Mouse (Mus musculus): ENCODE results near the gene Dbi.

Gene Dbi

DNA sequence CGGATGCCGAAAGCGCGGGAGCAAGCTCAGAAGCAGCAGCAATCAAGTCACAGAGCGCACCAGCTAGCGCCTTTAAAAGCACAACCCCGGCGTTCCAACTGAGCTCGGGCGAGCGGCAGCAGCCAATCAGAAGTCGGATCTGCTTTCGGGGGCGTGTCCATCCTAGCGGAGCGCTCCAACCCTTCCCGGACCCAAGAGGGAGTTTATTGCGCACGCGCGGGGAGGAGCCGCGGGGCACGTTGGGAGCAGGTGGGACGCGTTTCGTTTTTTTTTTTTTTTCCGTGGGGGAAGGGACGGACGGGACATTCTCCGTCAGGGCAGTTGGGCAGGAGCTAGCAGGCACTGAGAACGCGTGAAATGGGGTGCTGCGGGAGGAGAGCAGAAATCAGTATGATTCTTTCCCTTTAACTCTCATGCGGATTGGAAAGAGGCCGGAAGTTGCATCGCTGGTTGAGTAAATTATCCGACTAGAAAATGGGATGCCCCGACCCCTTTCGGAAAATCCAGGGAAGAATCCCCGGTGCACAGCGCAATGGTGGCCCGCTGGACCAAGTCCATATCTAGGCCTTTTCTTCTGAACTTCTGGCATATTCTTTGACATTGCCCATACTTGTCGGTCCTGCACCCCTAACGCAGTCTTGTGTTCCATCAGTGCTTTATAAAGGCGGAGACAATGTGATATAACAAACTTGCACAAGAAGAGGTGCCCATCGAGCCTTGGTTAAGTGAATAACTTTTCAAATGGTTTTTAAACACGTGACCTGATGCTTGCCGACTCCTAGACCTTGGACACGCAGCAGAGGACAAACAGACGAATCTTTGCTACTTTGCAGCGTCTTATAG is at the start of gene Dbi, which contains the start of gene 3110009E18Rik:
Gene Dbi (minus strand): TSS at position 110 of the 843 bp plus-strand sequence.
Gene 3110009E18Rik (plus strand): TSS at position 219 of the 843 bp plus-strand sequence.
- peak; percentile 98 for DNase-seq

DNA sequence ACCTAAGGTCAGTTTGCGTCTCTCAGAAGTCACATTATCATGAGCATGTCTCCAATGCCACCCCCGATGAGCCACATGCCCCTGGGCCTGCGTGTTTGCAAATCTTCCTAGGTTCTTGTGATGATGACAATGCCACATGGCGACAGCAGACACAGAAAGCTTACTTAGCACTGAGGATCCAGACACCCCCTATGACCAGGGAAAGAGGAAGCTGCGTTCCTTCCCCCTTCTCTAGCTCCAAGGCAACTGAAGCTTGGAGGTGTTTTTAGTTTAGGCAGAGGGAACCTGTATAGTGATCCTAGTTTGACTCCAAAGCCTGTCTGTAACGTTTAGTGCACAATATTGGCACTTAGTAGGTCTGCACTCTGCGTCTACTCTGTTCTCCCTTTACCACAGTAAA is 49.4 kb upstream of the Dbi start:
- DNase-seq, result no peak

GRCm38 (mm10) chr1:120168674-120169073 is 47.8 kb upstream of the Dbi start:
- DNase-seq, result no peak

DNA sequence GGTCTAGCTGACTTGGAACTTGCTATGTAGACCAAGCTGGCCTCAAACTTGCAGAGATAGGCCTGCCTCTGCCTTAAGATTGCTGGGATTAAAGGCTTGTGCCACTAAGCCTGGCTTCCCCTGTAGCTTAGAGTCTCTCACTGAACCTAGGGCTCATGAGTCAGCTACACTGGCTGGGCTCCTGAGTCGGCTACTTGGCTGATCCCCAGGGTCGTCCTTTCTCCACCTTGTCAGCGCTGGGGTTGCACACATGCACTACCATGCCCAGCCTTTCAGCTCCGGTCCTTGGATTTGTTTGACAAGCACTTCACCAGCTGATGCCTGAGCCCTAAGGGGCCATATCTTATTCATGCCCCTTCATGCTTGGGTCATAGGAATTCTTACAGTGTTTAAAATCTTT is 47.1 kb upstream of the Dbi start:
- DNase-seq, result no peak

DNA sequence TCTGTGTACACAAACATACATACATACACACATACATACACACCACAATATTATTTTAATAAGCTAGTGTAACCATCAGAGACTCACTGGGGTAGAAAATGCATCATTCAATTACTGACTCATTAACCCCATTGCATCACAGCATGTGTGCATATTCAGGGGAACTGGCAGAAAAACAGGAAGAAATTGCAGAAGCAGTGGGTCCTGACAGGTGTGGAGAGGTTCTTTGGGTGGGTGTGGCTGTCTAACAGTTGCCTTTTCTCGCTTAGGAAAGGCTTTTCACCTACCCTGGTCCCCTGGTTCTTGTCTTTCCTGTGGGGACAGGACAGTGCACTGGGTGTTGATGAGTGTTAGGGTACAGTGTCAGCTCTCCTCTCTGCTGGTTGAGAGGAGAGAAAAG is 41.7 kb upstream of the Dbi start:
- no peak for DNase-seq

GRCm38 (mm10) chr1:120161502-120161901 is 40.6 kb upstream of the Dbi start:
- DNase-seq, result no peak

DNA sequence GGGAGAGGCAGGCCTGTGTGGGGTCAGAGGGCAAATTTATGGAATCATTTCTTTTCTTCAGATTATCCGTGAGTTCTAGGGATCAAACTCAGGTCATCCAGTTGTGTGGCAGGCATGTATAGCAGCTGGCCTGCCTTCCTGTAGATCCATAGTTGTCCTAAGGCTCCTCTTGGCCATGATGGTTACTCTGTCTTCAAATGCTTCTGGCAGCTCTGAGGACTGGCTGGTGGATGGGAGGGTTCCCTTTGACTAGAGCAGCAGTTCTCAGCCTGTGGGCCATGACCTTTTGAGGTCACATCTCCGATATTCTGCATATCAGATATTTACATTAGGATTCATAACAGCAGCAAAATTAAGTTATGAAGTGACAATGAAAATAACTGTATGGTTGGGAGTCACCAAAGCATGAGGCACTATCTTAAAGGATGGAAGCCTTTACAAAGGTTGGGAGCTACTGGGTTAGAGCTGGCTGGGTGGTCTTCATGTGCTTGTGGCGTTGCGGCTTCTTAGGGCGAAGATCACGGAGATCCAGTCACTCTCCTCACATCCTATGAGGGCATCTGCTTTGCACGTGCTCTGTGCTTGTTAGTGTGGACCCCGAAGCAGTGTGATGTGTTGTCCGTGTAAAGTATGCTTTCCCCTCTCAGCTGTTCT is 37.7 kb upstream of the Dbi start:
- DNase-seq, result no peak

DNA sequence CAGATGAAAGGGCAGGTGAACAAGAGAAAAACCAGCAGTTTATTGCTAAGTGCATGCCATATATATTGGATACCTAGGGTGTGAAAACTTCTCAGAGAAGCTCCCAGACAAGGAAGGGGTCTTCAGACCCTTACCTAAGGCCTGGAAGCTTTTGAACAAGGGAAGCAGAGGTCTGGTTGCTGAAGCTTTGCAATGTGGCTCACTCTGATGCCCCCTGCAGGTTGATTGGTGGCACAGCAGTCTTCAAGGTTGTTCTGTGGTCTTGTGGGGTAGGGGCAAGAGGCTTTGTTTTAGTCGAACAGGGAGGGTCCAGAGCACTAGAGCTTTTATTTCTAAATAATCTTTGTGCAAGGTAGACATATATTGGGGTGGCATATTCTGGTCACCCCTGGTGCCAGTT is 34.4 kb upstream of the Dbi start:
- peak; percentile 58 for DNase-seq

DNA sequence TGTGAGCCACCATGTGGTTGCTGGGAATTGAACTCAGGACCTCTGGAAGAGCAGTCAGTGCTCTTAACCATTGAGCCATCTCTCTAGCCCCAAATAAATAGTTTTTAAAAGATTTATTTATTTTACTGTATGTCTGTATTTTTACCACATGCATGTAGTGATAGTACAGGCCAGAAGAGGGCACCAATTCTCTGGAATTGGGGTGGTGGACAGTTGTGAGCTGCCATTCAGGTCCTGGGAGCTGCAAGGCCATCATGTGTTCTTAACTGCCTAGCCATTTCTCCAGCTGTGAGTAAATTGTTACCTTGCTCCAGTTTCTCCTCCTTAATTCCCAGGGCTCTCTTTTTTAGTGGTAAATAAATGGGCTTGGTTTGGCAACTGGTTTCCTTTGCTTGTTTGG is 33.4 kb upstream of the Dbi start:
- peak; percentile 59 for DNase-seq

GRCm38 (mm10) chr1:120146994-120147393 is 26.1 kb upstream of the Dbi start:
- peak; percentile 48 for DNase-seq

DNA sequence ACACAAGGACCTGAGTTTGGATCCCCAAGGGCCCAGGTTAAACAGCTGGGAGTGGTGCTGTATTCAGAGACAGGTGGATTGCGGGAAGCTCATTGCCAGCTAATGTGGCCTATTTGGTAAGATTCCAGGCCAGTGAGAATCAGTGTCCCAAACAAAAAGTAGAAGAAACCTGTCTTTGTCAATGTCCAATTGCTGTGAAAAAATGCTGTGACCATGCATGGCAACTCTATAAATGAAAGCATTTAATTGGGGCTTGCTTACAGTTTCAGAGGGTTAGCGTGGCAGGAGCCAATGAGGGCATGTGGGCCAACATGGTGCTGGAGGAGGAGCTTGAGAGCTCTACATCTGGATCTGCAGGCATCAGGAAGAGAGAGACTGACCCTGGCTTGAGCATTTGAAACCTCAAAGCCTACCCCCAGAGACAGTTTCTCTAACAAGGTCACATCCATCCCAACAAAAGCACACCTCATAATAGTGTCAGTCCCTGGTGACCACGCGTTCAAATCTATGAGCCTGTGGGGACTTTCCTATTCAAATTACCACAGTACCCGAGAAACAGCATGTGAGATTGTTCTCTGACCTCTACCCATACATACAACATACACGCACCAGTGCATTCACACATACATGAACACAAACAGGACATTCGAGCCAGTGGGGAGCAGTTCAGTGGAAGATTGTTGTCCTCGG is 24.8 kb upstream of the Dbi start:
- no peak for DNase-seq

- peak; percentile 23 for DNase-seq
Measured at GRCm38 (mm10) chr1:120142551-120142950, 21.7 kb upstream of the Dbi start.

- DNase-seq, result no peak
Measured at GRCm38 (mm10) chr1:120140144-120140693, 19.3 kb upstream of the Dbi start.

- DNase-seq, result no peak
Measured at GRCm38 (mm10) chr1:120138923-120139540, 18.2 kb upstream of the Dbi start.

DNA sequence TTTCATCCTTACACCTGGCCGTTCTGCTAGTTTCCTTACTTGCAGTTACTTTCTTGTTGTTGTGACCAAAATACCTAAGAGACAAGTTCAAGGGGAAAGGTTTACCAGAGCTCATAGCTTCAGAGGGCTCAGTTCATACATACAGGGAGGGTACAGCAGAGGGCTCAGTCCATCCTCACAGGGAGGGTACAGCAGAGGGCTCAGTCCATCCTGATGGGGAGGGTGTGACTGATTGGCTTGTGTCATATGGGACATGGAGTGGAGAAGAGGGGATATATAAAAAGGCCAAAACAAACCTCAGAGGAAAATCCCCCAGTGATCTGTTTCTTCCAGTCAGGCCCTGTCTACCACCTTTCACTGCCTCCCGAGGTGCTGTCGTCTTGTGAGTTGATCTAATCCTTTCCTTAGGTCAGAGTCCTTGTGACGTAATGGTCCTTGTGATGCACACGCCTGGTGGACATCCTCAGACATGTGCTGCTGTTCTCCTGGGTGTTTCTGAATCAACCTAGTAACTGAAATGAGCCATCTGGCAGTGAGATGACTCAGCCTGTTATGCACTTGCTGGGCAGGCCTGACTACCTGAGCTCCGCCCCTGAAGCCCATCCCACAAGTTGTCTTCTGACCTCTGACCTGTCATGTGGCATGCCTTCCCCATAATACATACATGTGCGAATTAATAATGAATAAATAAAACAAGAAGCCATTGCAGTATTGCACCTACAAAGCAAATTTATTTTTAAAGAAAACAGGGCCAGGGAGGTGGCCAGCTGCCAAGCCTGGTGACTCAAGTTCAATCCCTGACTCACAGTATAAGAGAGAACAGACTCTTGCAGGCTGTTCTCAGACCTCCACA is 15.3 kb upstream of the Dbi start:
- peak; percentile 18 for DNase-seq

- DNase-seq, result no peak
Measured at GRCm38 (mm10) chr1:120132376-120132775, 11.5 kb upstream of the Dbi start.

GRCm38 (mm10) chr1:120126318-120126717 is 5.4 kb upstream of the Dbi start:
- DNase-seq, result no peak

GRCm38 (mm10) chr1:120125471-120125870 is 4.6 kb upstream of the Dbi start:
- DNase-seq, result no peak

- DNase-seq, result peak; percentile 27
Measured at GRCm38 (mm10) chr1:120124839-120125238, 4.0 kb upstream of the Dbi start.

DNA sequence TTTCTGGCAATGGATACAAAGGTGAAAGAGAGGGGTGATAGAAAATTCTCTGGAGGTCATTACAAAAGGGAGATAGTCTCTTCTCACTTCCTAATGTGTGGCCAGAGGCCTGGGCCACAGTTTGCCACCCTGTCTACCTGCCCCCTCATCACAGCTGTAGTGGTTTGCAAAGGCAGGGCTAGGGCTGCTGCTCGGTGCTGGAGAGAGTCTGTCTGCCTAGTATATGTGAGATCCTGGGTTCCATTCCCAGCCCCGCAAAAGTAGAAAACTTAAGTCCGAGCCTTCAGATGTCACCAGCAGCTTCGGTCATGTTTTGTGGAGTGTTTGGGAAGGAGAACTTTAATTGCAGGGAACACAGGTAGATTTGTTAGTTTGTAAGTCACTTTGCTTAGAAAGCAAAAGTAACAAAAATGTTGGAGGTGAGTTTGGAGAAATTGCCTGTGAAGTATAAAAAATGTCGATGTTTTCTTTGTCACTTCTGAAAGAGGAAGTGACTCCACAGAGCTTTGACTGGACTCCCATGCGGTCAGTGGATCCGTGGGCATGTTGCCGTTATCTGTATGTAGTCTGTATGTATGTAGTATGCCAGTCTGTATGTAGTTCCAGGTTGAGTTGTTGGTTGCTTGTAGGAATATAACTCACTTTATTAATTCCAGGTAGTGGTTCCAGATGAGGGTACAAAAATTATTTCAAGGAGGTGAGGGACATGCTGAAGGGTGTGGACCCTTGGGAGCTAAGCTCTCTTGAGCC is 1.9 kb upstream of the Dbi start:
- DNase-seq, result no peak

- DNase-seq, result no peak
Measured at GRCm38 (mm10) chr1:120121930-120122530, 1.2 kb upstream of the Dbi start.

All from lung, postnatal 36 days (tissue).